Mouse (Mus musculus) stomach, embryonic 14.5 days (tissue): Measurements from ENCODE around the gene Aifm1. TPM values are rescaled to one million over a fixed set of nuclear protein-coding genes. Genes with fewer than 3 reads are reported as not detected.
"Not testable (repeated sequence)": the region's sequence is repeated elsewhere in the genome, so short reads cannot be mapped to it uniquely, and the experiment has no call there.

ENCODE experiments used
- ATAC-seq: fragments of 200-750 bp; cut with Nextera tagmentation; 2 replicates; pipeline ENCODE4 v1.8.0; 2017; ENCODE audit warnings: low read depth, moderate TSS enrichment; ENCODE audit not compliant: insufficient number of reproducible peaks, insufficient read depth, low FRiP score
- H3K27ac ChIP-seq: fragments of 300-500 bp; sonication (generic); 2 replicates; pipeline ENCODE4 v1.5.1; 2014; ENCODE audit warnings: mild to moderate bottlenecking, low read length, moderate library complexity, mixed read lengths
- H3K27me3 ChIP-seq: fragments of 300-500 bp; sonication (generic); 2 replicates; pipeline ENCODE4 v1.6.1; 2014; ENCODE audit warnings: low read length, control low read depth, mixed read lengths; ENCODE audit not compliant: control insufficient read depth, insufficient read depth
- H3K36me3 ChIP-seq: fragments of 300-500 bp; sonication (generic); 2 replicates; pipeline ENCODE4 v1.6.1; 2014; ENCODE audit warnings: mild to moderate bottlenecking, control low read depth, low read length, moderate library complexity, mixed read lengths; ENCODE audit not compliant: control insufficient read depth, insufficient read depth
- H3K4me1 ChIP-seq: fragments of 300-500 bp; sonication (generic); 2 replicates; pipeline ENCODE4 v1.6.1; 2014; ENCODE audit warnings: low read length, control low read depth, mixed read lengths; ENCODE audit not compliant: control insufficient read depth, insufficient read depth
- H3K4me2 ChIP-seq: fragments of 300-500 bp; sonication (generic); replicated peaks from 2 replicates; pipeline ENCODE4 v1.6.1; 2014; ENCODE audit warnings: low read depth, low read length, control low read depth
- H3K4me3 ChIP-seq: fragments of 300-500 bp; sonication (generic); 2 replicates; pipeline ENCODE4 v1.5.1; 2014; ENCODE audit warnings: low read depth, low read length, control low read depth
- H3K9ac ChIP-seq: fragments of 300-500 bp; sonication (generic); replicated peaks from 2 replicates; pipeline ENCODE4 v1.6.1; 2014; ENCODE audit warnings: low read depth, mild to moderate bottlenecking, control low read depth, low read length, moderate library complexity, mixed read lengths
- H3K9me3 ChIP-seq: fragments of 300-500 bp; sonication (generic); 2 replicates; pipeline ENCODE4 v1.6.1; 2016; ENCODE audit warnings: low read depth, low read length, control low read depth; ENCODE audit not compliant: control insufficient read depth
- WGBS: fragments of 180-500 bp; shearing (Covaris S2); extraction: QIAGEN DNeasy Blood & Tissue Kit; methylation state at CpG from one replicate; pipeline ENCODE4 v1.1.7; 2014; 5-methylcytosine and 5-hydroxymethylcytosine counted together
- polyA plus RNA-seq: library from polyadenylated mRNA; unstranded; fragments of >200 nt; fragmentation: Nextera tagmentation; extraction: Ambion mirVana; gene quantifications from 2 replicates; pipeline ENCODE4 v1.2.1, GENCODE M21; 2014

The Aifm1 gene
- polyA plus RNA-seq, 1 experiment from 2014 or later: 61.9 TPM

DNA sequence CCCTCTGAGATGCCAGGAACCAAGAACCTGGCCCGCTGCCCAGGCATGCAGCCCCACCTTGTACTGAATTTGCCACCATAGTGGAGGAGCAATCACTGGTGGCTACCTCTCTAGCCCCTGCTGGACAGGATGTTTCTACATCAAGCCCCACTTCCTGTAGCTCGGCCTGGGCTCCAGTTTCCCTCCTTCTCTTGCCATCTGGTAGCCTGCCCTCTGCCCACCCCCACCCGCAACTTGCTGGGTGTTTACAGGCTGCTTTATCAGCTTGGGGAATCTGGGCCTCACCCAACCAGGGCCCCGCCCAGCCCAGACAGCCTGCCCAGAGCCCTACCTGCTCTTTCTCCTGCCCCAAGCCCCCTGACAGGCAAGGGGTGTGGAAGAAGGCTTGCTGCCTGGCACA lies 74.3 kb downstream of the Aifm1 start:
- no peak overlapping the region for H3K4me2 ChIP-seq
- H3K9me3 ChIP-seq: no peaks in the 10 kb centered on the region
- peak; percentile 69; the same call in 1 of the 2 replicates for ATAC-seq
- no peak overlapping the region for H3K4me3 ChIP-seq
- H3K4me1 ChIP-seq: no peaks in the 10 kb centered on the region
- 50% methylated on average over 4 of the region's 4 CpGs for WGBS
- no peaks in the 10 kb centered on the region for H3K27me3 ChIP-seq
- H3K27ac ChIP-seq: no peak overlapping the region
- no peaks in the 10 kb centered on the region for H3K36me3 ChIP-seq
- H3K9ac ChIP-seq: no peak overlapping the region

- WGBS: 87% methylated on average over 6 of the region's 7 CpGs
- H3K4me1 ChIP-seq, ATAC-seq, H3K36me3 ChIP-seq, H3K27me3 ChIP-seq, H3K4me2 ChIP-seq, H3K9ac ChIP-seq, H3K4me3 ChIP-seq, H3K9me3 ChIP-seq, H3K27ac ChIP-seq: not testable (repeated sequence)
Measured at GRCm38 (mm10) chrX:48436082-48436481, 77.3 kb downstream of the Aifm1 start.

DNA sequence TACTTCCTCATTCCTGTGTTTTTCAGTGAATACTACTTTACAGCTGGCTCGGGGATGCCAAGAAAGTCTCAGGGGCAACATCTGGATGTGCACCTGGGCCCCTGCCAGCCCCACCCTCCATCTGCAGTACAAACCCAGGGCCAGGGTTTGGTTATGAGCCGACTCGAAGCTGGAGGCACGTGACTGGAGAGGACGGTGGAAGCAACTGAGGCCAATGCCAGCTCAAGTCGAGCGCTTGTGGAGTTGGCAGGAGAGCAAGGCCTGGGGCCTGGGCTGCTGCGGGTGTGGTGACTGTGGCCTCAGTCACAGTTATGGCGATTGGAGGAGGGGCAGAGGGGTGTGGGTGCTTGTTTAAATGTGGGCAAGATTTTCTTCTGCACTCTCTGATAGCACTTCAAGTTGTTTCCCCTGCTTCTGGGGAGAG lies 77.9 kb downstream of the Aifm1 start:
- no peaks in the 10 kb centered on the region for H3K36me3 ChIP-seq
- WGBS: 71% methylated on average over 9 of the region's 9 CpGs
- no peaks in the 10 kb centered on the region for H3K9me3 ChIP-seq
- no peak overlapping the region for H3K4me2 ChIP-seq
- H3K27me3 ChIP-seq: no peaks in the 10 kb centered on the region
- H3K27ac ChIP-seq: no peak overlapping the region
- no peak overlapping the region for H3K4me3 ChIP-seq
- no peak overlapping the region for H3K9ac ChIP-seq
- H3K4me1 ChIP-seq: peaks cover 6% of the 10 kb centered on the region; the same call in 1 of the 2 replicates
- ATAC-seq: no peak

DNA sequence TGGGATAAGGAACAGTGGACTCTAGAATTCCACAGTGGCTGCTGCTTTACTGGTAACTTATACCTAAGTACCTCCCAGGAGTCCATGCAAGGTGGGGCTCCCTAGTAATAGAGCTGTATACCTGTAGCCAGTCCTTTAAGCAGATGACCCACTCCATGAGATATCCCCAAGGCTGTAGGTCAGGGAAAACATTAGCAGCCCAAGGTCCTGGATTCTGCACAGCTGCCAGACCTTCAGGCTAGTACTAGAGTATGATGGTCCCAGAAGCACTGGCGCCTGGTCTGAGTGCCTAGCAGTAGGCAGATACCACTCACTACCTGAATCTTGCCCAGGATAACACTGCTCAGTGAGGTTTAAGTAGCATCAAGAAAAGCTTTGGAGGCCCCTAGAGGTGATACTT lies 79.1 kb downstream of the Aifm1 start:
- Histone ChIP-seq H3K27ac (no peak overlapping the region), H3K9me3 (no peaks in the 10 kb centered on the region), H3K9ac (no peak overlapping the region), H3K4me3 (no peak overlapping the region), H3K4me2 (no peak overlapping the region), H3K36me3 (no peaks in the 10 kb centered on the region), H3K27me3 (no peaks in the 10 kb centered on the region), H3K4me1 (peaks cover 6% of the 10 kb centered on the region; the same call in 1 of the 2 replicates)
- WGBS: 83% methylated on average over 1 of the region's 1 CpGs
- ATAC-seq: no peak

GRCm38 (mm10) chrX:48433527-48433899 lies 79.8 kb downstream of the Aifm1 start:
- H3K4me2 ChIP-seq: no peak overlapping the region
- H3K36me3 ChIP-seq: no peaks in the 10 kb centered on the region
- H3K4me3 ChIP-seq: no peak overlapping the region
- H3K9ac ChIP-seq: no peak overlapping the region
- no peak for ATAC-seq
- 53% methylated on average over 6 of the region's 6 CpGs for WGBS
- H3K27me3 ChIP-seq: no peaks in the 10 kb centered on the region
- H3K27ac ChIP-seq: no peak overlapping the region
- peaks cover 6% of the 10 kb centered on the region; the same call in 1 of the 2 replicates for H3K4me1 ChIP-seq
- H3K9me3 ChIP-seq: no peaks in the 10 kb centered on the region

DNA sequence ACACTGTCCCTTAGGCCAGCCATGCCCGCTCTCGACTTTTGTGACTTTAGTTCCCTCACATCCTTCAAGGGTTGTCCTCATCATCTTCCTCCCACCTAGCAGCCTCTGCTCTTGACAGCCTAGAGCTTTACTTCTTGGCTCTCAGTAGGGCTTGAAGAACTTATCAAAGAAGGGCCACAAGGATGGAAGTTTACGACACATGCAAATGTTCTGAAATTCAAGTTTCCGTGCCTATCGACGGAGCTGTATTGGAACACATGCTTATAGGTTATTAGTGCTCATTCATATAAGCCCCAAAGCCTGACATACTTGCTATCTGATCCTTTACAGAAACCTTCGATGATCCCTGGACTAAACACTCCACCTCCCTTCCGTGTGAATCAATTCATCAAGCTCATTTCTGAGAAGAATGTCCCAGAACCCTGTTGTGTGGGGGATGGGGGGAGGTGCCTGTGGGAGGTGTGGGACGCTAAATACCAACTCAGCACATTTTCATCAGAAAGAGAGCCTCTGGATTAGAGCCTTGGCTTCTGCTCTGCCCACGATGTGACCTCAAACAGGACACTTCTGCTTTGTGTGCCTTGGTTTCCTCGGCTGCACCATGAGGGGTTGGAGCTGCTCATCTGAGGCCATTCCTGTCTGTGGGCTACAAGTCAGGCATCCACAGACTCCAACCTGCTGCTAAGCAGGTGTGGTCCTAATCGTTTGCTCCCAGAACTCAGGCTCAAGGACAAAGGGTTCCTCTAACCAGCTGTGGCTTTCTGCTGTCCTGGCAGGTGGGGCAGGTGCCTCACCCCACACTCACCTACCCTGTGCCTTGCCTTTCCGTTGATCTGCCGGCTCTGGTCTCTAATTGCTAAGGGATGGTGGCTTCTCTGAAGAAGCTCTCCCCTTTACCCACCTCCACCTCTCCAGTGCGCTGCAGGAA lies 80.5 kb downstream of the Aifm1 start:
- Histone ChIP-seq H3K27ac (no peak overlapping the region), H3K4me2 (no peak overlapping the region), H3K4me1 (peaks cover 6% of the 10 kb centered on the region; the same call in 1 of the 2 replicates)

GRCm38 (mm10) chrX:48429538-48429937 lies 83.8 kb downstream of the Aifm1 start:
- no peak for ATAC-seq
- Histone ChIP-seq H3K9ac (no peak overlapping the region), H3K36me3 (no peaks in the 10 kb centered on the region), H3K27ac (no peak overlapping the region), H3K4me3 (no peak overlapping the region), H3K9me3 (no peaks in the 10 kb centered on the region), H3K27me3 (no peaks in the 10 kb centered on the region), H3K4me1 (peaks cover 6% of the 10 kb centered on the region; the same call in 1 of the 2 replicates), H3K4me2 (no peak overlapping the region)
- 38% methylated on average over 6 of the region's 6 CpGs for WGBS

More for the DNA sequence above, 80.5 kb downstream of the Aifm1 start:
- no peaks in the 10 kb centered on the region for H3K27me3 ChIP-seq
- no peaks in the 10 kb centered on the region for H3K9me3 ChIP-seq
- WGBS: 55% methylated on average over 15 of the region's 15 CpGs
- H3K9ac ChIP-seq: no peak overlapping the region
- H3K4me3 ChIP-seq: no peak overlapping the region
- no peak for ATAC-seq
- no peaks in the 10 kb centered on the region for H3K36me3 ChIP-seq

GRCm38 (mm10) chrX:48429100-48429499 lies 84.3 kb downstream of the Aifm1 start:
- Histone ChIP-seq H3K4me2 (no peak overlapping the region), H3K9me3 (no peaks in the 10 kb centered on the region), H3K4me3 (no peak overlapping the region), H3K9ac (no peak overlapping the region), H3K27me3 (no peaks in the 10 kb centered on the region), H3K27ac (no peak overlapping the region), H3K36me3 (no peaks in the 10 kb centered on the region), H3K4me1 (peaks cover 6% of the 10 kb centered on the region; the same call in 1 of the 2 replicates)
- no peak for ATAC-seq
